ENCODE assay signal across 8 mouse cellular contexts in the genomic region with DNA sequence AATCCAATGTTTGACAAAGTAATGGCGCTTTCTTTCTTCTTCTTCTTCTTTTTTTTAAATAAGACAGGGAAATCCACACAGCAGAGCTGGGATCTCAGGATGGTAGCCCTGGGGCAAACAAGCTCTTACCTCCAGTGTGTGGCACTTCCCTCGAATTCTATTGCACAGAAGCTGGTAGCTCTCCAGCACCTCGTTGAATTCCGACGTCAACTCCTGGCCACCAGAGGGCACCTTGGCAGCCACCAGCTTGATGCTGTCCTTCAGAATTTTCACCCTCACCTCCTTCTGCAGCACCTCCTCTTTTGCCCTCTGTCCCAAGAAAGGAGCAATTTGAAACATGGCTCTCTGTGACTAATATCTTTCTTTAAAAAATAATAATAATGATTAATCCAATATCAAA.
DNase-seq lines count a peak whose midpoint lies in the region; ATAC-seq and TF ChIP-seq lines count a peak whose summit lies in the region.

No protein-coding gene starts in this region.

- peak; percentile 62 for DNase-seq in CH12.LX (ENCODE audit: extremely low read depth)
- DNase-seq in adrenal gland, postnatal 10 days, result peak; percentile 87
- DNase-seq in embryo, embryonic 11.5 days (ENCODE audit: low read depth, low spot score), result peak; percentile 31
- peak; percentile 16 to 53 for DNase-seq in heart, adult 9 months (ENCODE audit: low spot score in 2 of 2)
- DNase-seq in large intestine, adult 2 months (ENCODE audit: low read depth, low spot score), result peak; percentile 32
- DNase-seq in lung, embryonic 14.5 days, result peak; percentile 82
- DNase-seq in retina, postnatal 7 days (ENCODE audit: low read depth, low spot score), result peak; percentile 20
- DNase-seq in urinary bladder, postnatal 36 days (ENCODE audit: low spot score in 2 of 2), result peak; percentile 50 to 70

- no peaks in the 10 kb centered on the region for H3K9me3 ChIP-seq in CH12.LX (replicated peaks; ENCODE audit: low read length)
- H3K9me3 ChIP-seq in lung, embryonic 14.5 days (ENCODE audit: low read depth, low read length), result no peaks in the 10 kb centered on the region

- TF ChIP-seq CTCF in CH12.LX (conservative IDR thresholded peaks at IDR 0.05 in 1 of 2, IDR thresholded peaks at IDR 0.05 in 1 of 2; ENCODE audit: low read depth in 2 of 2, low read length in 2 of 2), result peak; percentile 31 to 84; a peak in 3 of 4 replicates
- peak; percentile 76 for TF ChIP-seq CTCF in lung, embryonic 14.5 days (IDR thresholded peaks at IDR 0.05; ENCODE audit: low read depth)

- no peak overlapping the region for H3K27ac ChIP-seq in CH12.LX (ENCODE audit: insufficient read depth, low read depth)
- H3K27ac ChIP-seq in lung, embryonic 14.5 days (ENCODE audit: low read depth), result no peak overlapping the region

- no peaks in the 10 kb centered on the region for H3K27me3 ChIP-seq in CH12.LX (replicated peaks)
- no peaks in the 10 kb centered on the region for H3K27me3 ChIP-seq in lung, embryonic 14.5 days (ENCODE audit: insufficient read depth, low read length)

- ATAC-seq in lung, embryonic 14.5 days (ENCODE audit: insufficient read depth), result no peak

- no peak for TF ChIP-seq EP300 in CH12.LX (IDR thresholded peaks at IDR 0.05; ENCODE audit: low read length)

- H3K9ac ChIP-seq in CH12.LX (ENCODE audit: insufficient read depth, low read depth), result no peak overlapping the region
- H3K9ac ChIP-seq in lung, embryonic 14.5 days, result no peak overlapping the region

- in situ Hi-C loops in CH12.LX (cut with MboI; ENCODE audit: low pct_ligation_motif_present, low pct_unique_long_range_greater_than_20kb, low sequenced_read_pairs), result loop anchor here (25.0 kb wide), 1 partner anchor 222 kb away; no protein-coding TSS in a partner anchor

- 22% methylated on average over 5 of the region's 5 CpGs for WGBS in large intestine, adult 2 months
- 17% methylated on average over 5 of the region's 5 CpGs for WGBS in lung, embryonic 14.5 days

- no peak for TF ChIP-seq POLR2A in CH12.LX (IDR thresholded peaks at IDR 0.05; ENCODE audit: low read depth, low read length)

- no peak overlapping the region for H3K4me2 ChIP-seq in CH12.LX (ENCODE audit: insufficient read depth, low read depth, poor library complexity, severe bottlenecking)
- no peak overlapping the region for H3K4me2 ChIP-seq in lung, embryonic 14.5 days

- no peak overlapping the region for H3K4me3 ChIP-seq in CH12.LX (replicated peaks in 1 of 3; ENCODE audit: low read depth in 2 of 3, low read length in 2 of 3, poor library complexity in 1 of 3)
- no peak overlapping the region for H3K4me3 ChIP-seq in lung, embryonic 14.5 days (ENCODE audit: low read depth, low read length)

- H3K4me1 ChIP-seq in CH12.LX (ENCODE audit: control insufficient read depth in 1 of 2, insufficient read depth in 2 of 2), result no peaks in the 10 kb centered on the region
- no peaks in the 10 kb centered on the region; the same call in 1 of the 2 replicates for H3K4me1 ChIP-seq in lung, embryonic 14.5 days (ENCODE audit: insufficient read depth)

- TF ChIP-seq RAD21 in CH12.LX (IDR thresholded peaks at IDR 0.05; ENCODE audit: low read depth, low read length), result peak; percentile 71

- H3K79me2 ChIP-seq in CH12.LX (replicated peaks; ENCODE audit: control insufficient read depth, extremely low read depth, insufficient read depth, poor library complexity, severe bottlenecking), result no peaks in the 10 kb centered on the region

- dilution Hi-C loops in CH12.LX (cut with MboI; ENCODE audit: extremely low pct_ligation_motif_present, extremely low pct_unique_long_range_greater_than_20kb, low sequenced_read_pairs), result no loop called here

- no peaks in the 10 kb centered on the region for H3K36me3 ChIP-seq in CH12.LX (replicated peaks in 1 of 2; ENCODE audit: control insufficient read depth in 1 of 2, insufficient read depth in 1 of 2, low read length in 1 of 2)
- peaks cover 17% of the 10 kb centered on the region for H3K36me3 ChIP-seq in lung, embryonic 14.5 days (ENCODE audit: insufficient read depth)

TF ChIP-seq in CH12.LX, 34 proteins besides CTCF, POLR2A, EP300 and RAD21:
- TF ChIP-seq CHD1 (IDR thresholded peaks at IDR 0.05; ENCODE audit: low read depth, low read length) (no peak), ZNF384 (IDR thresholded peaks at IDR 0.05; ENCODE audit: low read depth, low read length) (peak; percentile 29; the same call in 1 of the 2 replicates), TBP (conservative IDR thresholded peaks at IDR 0.05; ENCODE audit: low read depth, low read length) (no peak), CHD2 (IDR thresholded peaks at IDR 0.05; ENCODE audit: low read length) (no peak), USF2 (conservative IDR thresholded peaks at IDR 0.05; ENCODE audit: low read depth, low read length) (no peak), TCF12 (IDR thresholded peaks at IDR 0.05; ENCODE audit: low read depth, low read length) (no peak), NELFE (IDR thresholded peaks at IDR 0.05; ENCODE audit: low read depth, low read length) (no peak), MAFK (IDR thresholded peaks at IDR 0.05; ENCODE audit: insufficient replicate concordance, low read length) (no peak), ZMIZ1 (IDR thresholded peaks at IDR 0.05; ENCODE audit: low read depth, low read length) (no peak), NRF1 (IDR thresholded peaks at IDR 0.05; ENCODE audit: low read depth, low read length) (no peak), MAX (IDR thresholded peaks at IDR 0.05; ENCODE audit: low read length) (no peak), JUN (IDR thresholded peaks at IDR 0.05; ENCODE audit: insufficient read depth, low read depth, low read length) (no peak), KAT2A (IDR thresholded peaks at IDR 0.05; ENCODE audit: insufficient replicate concordance, low read length) (no peak), SIN3A (IDR thresholded peaks at IDR 0.05; ENCODE audit: low read length) (no peak), GABPA (IDR thresholded peaks at IDR 0.05; ENCODE audit: insufficient replicate concordance, low read depth, low read length) (no peak), SMC3 (IDR thresholded peaks at IDR 0.05; ENCODE audit: low read depth, low read length) (peak; percentile 96), ZC3H11A (IDR thresholded peaks at IDR 0.05; ENCODE audit: low read depth, low read length) (peak; percentile 65)

Comparison
In these comparisons a context has a peak if more than half of its experiments do, and no peak if none do; other contexts are left out.
1. DNase-seq: peak in every context shown above with its lines; median percentile 87 in adrenal gland, postnatal 10 days; 82 in lung, embryonic 14.5 days; 62 in CH12.LX; 60 in urinary bladder, postnatal 36 days; 34 in heart, adult 9 months; 32 in large intestine, adult 2 months; 31 in embryo, embryonic 11.5 days; 20 in retina, postnatal 7 days.